In the genomic region with DNA sequence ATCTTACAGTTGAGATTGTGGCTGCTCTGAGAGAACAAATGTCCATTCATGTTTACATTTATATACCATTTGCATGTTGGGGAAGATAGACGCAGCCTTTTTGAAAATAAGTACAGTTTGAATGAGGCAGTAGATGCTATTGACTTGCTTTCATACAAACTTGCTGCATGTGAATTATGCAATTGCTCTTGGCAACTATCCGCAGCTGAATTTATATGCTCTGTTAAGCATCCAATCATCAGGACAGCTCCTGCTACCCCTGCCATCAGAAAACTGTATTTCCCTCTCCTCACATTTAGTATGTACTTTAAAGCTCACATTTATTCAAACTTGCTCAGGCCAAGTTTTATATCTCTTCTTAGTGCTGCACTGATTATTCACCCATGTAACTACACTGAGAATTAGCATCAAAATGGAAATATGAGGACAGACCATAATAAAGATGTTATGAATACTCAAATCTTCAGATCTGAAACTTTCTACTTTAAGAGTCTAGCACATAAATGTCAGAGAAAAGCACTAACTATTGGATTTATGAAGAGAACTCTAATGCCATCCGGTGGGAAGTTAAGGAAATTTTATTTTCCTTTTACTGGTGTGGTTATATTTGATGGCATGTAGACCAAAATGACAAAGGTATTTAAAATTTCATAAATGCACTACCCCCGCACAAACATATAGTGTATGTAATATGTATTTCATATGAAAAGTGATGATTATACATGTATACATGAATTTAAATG, we compare ENCODE assay signal across 21 mouse cellular contexts.
DNase-seq lines count a peak whose midpoint lies in the region; ATAC-seq and TF ChIP-seq lines count a peak whose summit lies in the region.
"Had no signal": no experiment of that assay in that cellular context is flagged by ENCODE, and none has a peak within 500 bp of the region (broad histone marks: within the 10 kb centered on the region; RNA-seq: fewer than 3 reads in every experiment).

No protein-coding gene starts in this region.

- 83% methylated on average over 4 of the region's 4 CpGs for WGBS in forebrain, embryonic 14.5 days
- 82% methylated on average over 4 of the region's 4 CpGs for WGBS in forebrain, embryonic 16.5 days
- WGBS in hindbrain, postnatal 0 days = 82% methylated on average over 4 of the region's 4 CpGs
- WGBS in hindbrain, embryonic 13.5 days = 84% methylated on average over 4 of the region's 4 CpGs

- H3K4me1 ChIP-seq in forebrain, embryonic 14.5 days (ENCODE audit: control insufficient read depth, insufficient read depth, low read length) = no peaks in the 10 kb centered on the region
- no peaks in the 10 kb centered on the region for H3K4me1 ChIP-seq in forebrain, embryonic 16.5 days (replicated peaks; ENCODE audit: control insufficient read depth, insufficient read depth, low read length)
- no peaks in the 10 kb centered on the region for H3K4me1 ChIP-seq in hindbrain, postnatal 0 days (ENCODE audit: insufficient read depth, low read length)
- H3K4me1 ChIP-seq in hindbrain, embryonic 13.5 days (replicated peaks) = no peaks in the 10 kb centered on the region
- H3K4me1 ChIP-seq: embryonic facial prominence, embryonic 12.5 days; heart, embryonic 15.5 days had no signal

- DNase-seq in forebrain, embryonic 14.5 days (ENCODE audit: low spot score) = peak; percentile 16
- peak; percentile 30 for DNase-seq in hindbrain, postnatal 0 days (ENCODE audit: low spot score)
- peak; percentile 3 for DNase-seq in retina, postnatal 1 day
- DNase-seq in retina, embryonic 14.5 days (ENCODE audit: low spot score) = no peak
- no peak for DNase-seq in adrenal gland, adult 8-10 months
- DNase-seq: adrenal gland, postnatal 25 days; cerebellum, adult 18-20 months; cerebellum, postnatal 25 days; gastrocnemius, postnatal 14 days; heart, adult 2 months; heart, postnatal 14 days; kidney, adult 11 months had no signal

- H3K4me2 ChIP-seq in forebrain, embryonic 14.5 days (ENCODE audit: low read length) = no peak overlapping the region
- H3K4me2 ChIP-seq in forebrain, embryonic 16.5 days (ENCODE audit: low read length) = no peak overlapping the region
- H3K4me2 ChIP-seq in hindbrain, postnatal 0 days (ENCODE audit: low read depth, low read length) = no peak overlapping the region
- no peak overlapping the region for H3K4me2 ChIP-seq in hindbrain, embryonic 13.5 days
- H3K4me2 ChIP-seq: embryonic facial prominence, embryonic 12.5 days; heart, embryonic 11.5 days; heart, embryonic 15.5 days had no signal

- TF ChIP-seq CTCF in hindbrain, postnatal 0 days (IDR thresholded peaks at IDR 0.05; ENCODE audit: low read depth) = peak; percentile 42

- no peaks in the 10 kb centered on the region for H3K9me3 ChIP-seq in forebrain, embryonic 14.5 days (replicated peaks; ENCODE audit: control insufficient read depth, low read length)
- H3K9me3 ChIP-seq in forebrain, embryonic 16.5 days (ENCODE audit: control insufficient read depth, low read length) = no peaks in the 10 kb centered on the region
- no peaks in the 10 kb centered on the region for H3K9me3 ChIP-seq in hindbrain, postnatal 0 days (ENCODE audit: low read length)
- no peaks in the 10 kb centered on the region for H3K9me3 ChIP-seq in hindbrain, embryonic 13.5 days
- H3K9me3 ChIP-seq: embryonic facial prominence, embryonic 12.5 days; heart, embryonic 15.5 days had no signal

- H3K36me3 ChIP-seq in forebrain, embryonic 14.5 days (ENCODE audit: control insufficient read depth, insufficient read depth, low read length) = no peaks in the 10 kb centered on the region
- H3K36me3 ChIP-seq in forebrain, embryonic 16.5 days (ENCODE audit: control insufficient read depth, insufficient read depth) = no peaks in the 10 kb centered on the region
- no peaks in the 10 kb centered on the region for H3K36me3 ChIP-seq in hindbrain, postnatal 0 days (ENCODE audit: insufficient read depth, low read length)
- no peaks in the 10 kb centered on the region for H3K36me3 ChIP-seq in hindbrain, embryonic 13.5 days
- H3K36me3 ChIP-seq: embryonic facial prominence, embryonic 12.5 days; heart, embryonic 15.5 days had no signal

- no peak overlapping the region for H3K27ac ChIP-seq in forebrain, embryonic 14.5 days (ENCODE audit: low read depth, low read length)
- H3K27ac ChIP-seq in forebrain, embryonic 16.5 days (ENCODE audit: low read length) = no peak overlapping the region
- H3K27ac ChIP-seq in hindbrain, postnatal 0 days = no peak overlapping the region
- no peak overlapping the region for H3K27ac ChIP-seq in hindbrain, embryonic 13.5 days
- H3K27ac ChIP-seq: embryonic facial prominence, embryonic 12.5 days; heart, adult 2 months; heart, embryonic 15.5 days had no signal

- no peak for ATAC-seq in forebrain, embryonic 14.5 days
- ATAC-seq in forebrain, embryonic 16.5 days = no peak
- ATAC-seq in hindbrain, postnatal 0 days = no peak
- no peak for ATAC-seq in hindbrain, embryonic 13.5 days (ENCODE audit: low FRiP score)
- ATAC-seq: activated CD4-positive, CD25-positive, alpha-beta regulatory T cell, adult 4 months; hindbrain, embryonic 16.5 days; Patski had no signal

- no peaks in the 10 kb centered on the region for H3K27me3 ChIP-seq in forebrain, embryonic 14.5 days (replicated peaks; ENCODE audit: control insufficient read depth, insufficient read depth, low read length)
- H3K27me3 ChIP-seq in forebrain, embryonic 16.5 days (replicated peaks; ENCODE audit: control insufficient read depth, insufficient read depth, low read length) = no peaks in the 10 kb centered on the region
- H3K27me3 ChIP-seq in hindbrain, postnatal 0 days (ENCODE audit: insufficient read depth, low read length) = no peaks in the 10 kb centered on the region
- H3K27me3 ChIP-seq in hindbrain, embryonic 13.5 days = no peaks in the 10 kb centered on the region
- H3K27me3 ChIP-seq: CH12.LX; embryonic facial prominence, embryonic 12.5 days; heart, embryonic 15.5 days; Patski had no signal

- no peak overlapping the region for H3K4me3 ChIP-seq in forebrain, embryonic 14.5 days (ENCODE audit: low read depth, low read length)
- H3K4me3 ChIP-seq in forebrain, embryonic 16.5 days (replicated peaks; ENCODE audit: low read length) = no peak overlapping the region
- H3K4me3 ChIP-seq in hindbrain, postnatal 0 days (ENCODE audit: low read length) = no peak overlapping the region
- no peak overlapping the region for H3K4me3 ChIP-seq in hindbrain, embryonic 13.5 days
- H3K4me3 ChIP-seq: embryonic facial prominence, embryonic 12.5 days; heart, adult 2 months; heart, embryonic 15.5 days had no signal

- H3K9ac ChIP-seq in forebrain, embryonic 14.5 days (ENCODE audit: low read length) = no peak overlapping the region
- H3K9ac ChIP-seq in forebrain, embryonic 16.5 days (replicated peaks; ENCODE audit: low read depth, low read length) = no peak overlapping the region
- no peak overlapping the region for H3K9ac ChIP-seq in hindbrain, postnatal 0 days (replicated peaks; ENCODE audit: low read length)
- no peak overlapping the region for H3K9ac ChIP-seq in hindbrain, embryonic 13.5 days
- H3K9ac ChIP-seq: embryonic facial prominence, embryonic 12.5 days; heart, embryonic 15.5 days had no signal

Comparison
In these comparisons a context has a peak if more than half of its experiments do, and no peak if none do; other contexts are left out.
1. DNase-seq: peak in forebrain, embryonic 14.5 days (single experiment), hindbrain, postnatal 0 days (single experiment) and retina, postnatal 1 day (single experiment); none in retina, embryonic 14.5 days (single experiment) and adrenal gland, adult 8-10 months (single experiment).